Mouse (Mus musculus): ENCODE results near the gene Rhbdf2.
"Not testable (repeated sequence)": the region's sequence is repeated elsewhere in the genome, so short reads cannot be mapped to it uniquely, and the experiment has no call there.

DNA sequence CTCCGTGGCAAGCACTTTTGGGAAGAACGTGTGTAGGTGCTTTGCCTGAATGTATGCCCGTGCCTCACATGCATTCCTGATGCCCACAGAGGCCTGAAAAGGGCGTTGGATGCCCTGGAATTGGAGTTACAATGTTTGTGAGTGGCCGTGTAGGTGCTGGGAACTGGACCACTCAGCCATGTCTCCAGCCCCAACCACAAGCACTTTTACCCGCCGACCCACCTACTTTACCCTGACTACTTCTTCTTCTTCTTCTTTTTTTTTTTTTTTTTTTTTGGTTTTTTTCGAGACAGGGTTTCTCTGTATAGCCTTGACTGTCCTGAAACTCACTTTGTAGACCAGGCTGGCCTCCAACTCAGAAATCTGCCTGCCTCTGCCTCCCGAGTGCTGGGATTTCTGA, 15.7 kb downstream of the Rhbdf2 start:
- TF ChIP-seq HCFC1 (IDR thresholded peaks at IDR 0.05; ENCODE audit: borderline replicate concordance, insufficient read depth, low read length); CHD2 (IDR thresholded peaks at IDR 0.05; ENCODE audit: low read depth, low read length); ZC3H11A (IDR thresholded peaks at IDR 0.05; ENCODE audit: borderline replicate concordance, low read depth, low read length): not testable (repeated sequence)

Measured in ES-E14 (cell line).